Mouse (Mus musculus) heart, adult 2 months (tissue): Measurements from ENCODE around the gene Slc22a2.

Source experiments
- CTCF ChIP-seq: fragments of 200-600 bp; IDR thresholded peaks from 2 replicates; pipeline ENCODE4 v1.8.1; 2022; ENCODE audit warnings: antibody characterized with exemption, mild to moderate bottlenecking, moderate library complexity
- EP300 ChIP-seq: fragments of 200-500 bp; IDR thresholded peaks from 2 replicates; pipeline ENCODE4 v1.6.1; 2011; ENCODE audit warnings: low read depth, low read length, control low read depth; ENCODE audit not compliant: insufficient read depth

- no peak for TF ChIP-seq CTCF
- TF ChIP-seq EP300, result no peak
Measured at GRCm38 (mm10) chr17:12588801-12589247, 4.9 kb downstream of the Slc22a2 start.
